Mouse (Mus musculus): ENCODE data around the gene Dmc1. TPM values are rescaled to one million over a fixed set of nuclear protein-coding genes. Genes with fewer than 3 reads are reported as not detected.

Gene Dmc1
- total and polyA plus RNA-seq, 3 experiments: not detected

GRCm38 (mm10) chr15:79608214-79608613 lies 3.3 kb upstream of the Dmc1 start:
- Histone ChIP-seq H3K27ac (ENCODE audit: insufficient read depth, low read depth) (no peak overlapping the region), H3K79me2 (replicated peaks; ENCODE audit: control insufficient read depth, extremely low read depth, insufficient read depth, poor library complexity, severe bottlenecking) (no peaks in the 10 kb centered on the region), H3K9ac (ENCODE audit: insufficient read depth, low read depth) (no peak overlapping the region), H3K27me3 (replicated peaks) (no peaks in the 10 kb centered on the region), H3K4me1 (ENCODE audit: control insufficient read depth in 1 of 2, insufficient read depth in 2 of 2) (no peaks in the 10 kb centered on the region), H3K36me3 (replicated peaks in 1 of 2; ENCODE audit: control insufficient read depth in 1 of 2, insufficient read depth in 1 of 2, low read length in 1 of 2) (no peaks in the 10 kb centered on the region), H3K9me3 (replicated peaks; ENCODE audit: low read length) (peaks cover 9% of the 10 kb centered on the region), H3K4me2 (ENCODE audit: insufficient read depth, low read depth, poor library complexity, severe bottlenecking) (no peak overlapping the region), H3K4me3 (replicated peaks in 1 of 3; ENCODE audit: low read depth in 2 of 3, low read length in 2 of 3, poor library complexity in 1 of 3) (no peak overlapping the region)
- TF ChIP-seq ZMIZ1 (IDR thresholded peaks at IDR 0.05; ENCODE audit: low read depth, low read length) (no peak), CTCF (conservative IDR thresholded peaks at IDR 0.05 in 1 of 2, IDR thresholded peaks at IDR 0.05 in 1 of 2; ENCODE audit: low read depth in 2 of 2, low read length in 2 of 2) (no peak), RAD21 (IDR thresholded peaks at IDR 0.05; ENCODE audit: low read depth, low read length) (no peak), MYC (IDR thresholded peaks at IDR 0.05; ENCODE audit: low read depth, low read length) (no peak), UBTF (IDR thresholded peaks at IDR 0.05; ENCODE audit: low read depth, low read length) (no peak), MXI1 (IDR thresholded peaks at IDR 0.05; ENCODE audit: low read depth, low read length) (no peak), ELF1 (IDR thresholded peaks at IDR 0.05; ENCODE audit: low read depth, low read length) (no peak), CHD1 (IDR thresholded peaks at IDR 0.05; ENCODE audit: low read depth, low read length) (no peak), MAFK (IDR thresholded peaks at IDR 0.05; ENCODE audit: insufficient replicate concordance, low read length) (no peak), JUND (conservative IDR thresholded peaks at IDR 0.05; ENCODE audit: low read depth, low read length) (no peak), E2F4 (IDR thresholded peaks at IDR 0.05; ENCODE audit: insufficient replicate concordance, low read depth, low read length) (no peak), SMC3 (IDR thresholded peaks at IDR 0.05; ENCODE audit: low read depth, low read length) (no peak), USF2 (conservative IDR thresholded peaks at IDR 0.05; ENCODE audit: low read depth, low read length) (no peak), EP300 (IDR thresholded peaks at IDR 0.05; ENCODE audit: low read length) (no peak), TBP (conservative IDR thresholded peaks at IDR 0.05; ENCODE audit: low read depth, low read length) (no peak), PAX5 (IDR thresholded peaks at IDR 0.05; ENCODE audit: low read length) (no peak), MEF2A (IDR thresholded peaks at IDR 0.05; ENCODE audit: borderline replicate concordance, low read depth, low read length) (no peak), ETS1 (conservative IDR thresholded peaks at IDR 0.05; ENCODE audit: low read depth, low read length) (no peak), JUN (IDR thresholded peaks at IDR 0.05; ENCODE audit: insufficient read depth, low read depth, low read length) (no peak)
- dilution Hi-C loops (cut with MboI; ENCODE audit: extremely low pct_ligation_motif_present, extremely low pct_unique_long_range_greater_than_20kb, low sequenced_read_pairs) (no loop called here), in situ Hi-C loops (cut with MboI; ENCODE audit: low pct_ligation_motif_present, low pct_unique_long_range_greater_than_20kb, low sequenced_read_pairs) (no loop called here)
- DNase-seq (ENCODE audit: extremely low read depth): no peak

- Histone ChIP-seq H3K27ac (ENCODE audit: insufficient read depth, low read depth) (no peak overlapping the region), H3K4me2 (ENCODE audit: insufficient read depth, low read depth, poor library complexity, severe bottlenecking) (no peak overlapping the region), H3K4me1 (ENCODE audit: control insufficient read depth in 1 of 2, insufficient read depth in 2 of 2) (no peaks in the 10 kb centered on the region), H3K9ac (ENCODE audit: insufficient read depth, low read depth) (no peak overlapping the region), H3K4me3 (replicated peaks in 1 of 3; ENCODE audit: low read depth in 2 of 3, low read length in 2 of 3, poor library complexity in 1 of 3) (no peak overlapping the region), H3K27me3 (replicated peaks) (no peaks in the 10 kb centered on the region), H3K79me2 (replicated peaks; ENCODE audit: control insufficient read depth, extremely low read depth, insufficient read depth, poor library complexity, severe bottlenecking) (no peaks in the 10 kb centered on the region), H3K9me3 (replicated peaks; ENCODE audit: low read length) (peaks cover 9% of the 10 kb centered on the region), H3K36me3 (replicated peaks in 1 of 2; ENCODE audit: control insufficient read depth in 1 of 2, insufficient read depth in 1 of 2, low read length in 1 of 2) (no peaks in the 10 kb centered on the region)
- dilution Hi-C loops (cut with MboI; ENCODE audit: extremely low pct_ligation_motif_present, extremely low pct_unique_long_range_greater_than_20kb, low sequenced_read_pairs) (no loop called here), in situ Hi-C loops (cut with MboI; ENCODE audit: low pct_ligation_motif_present, low pct_unique_long_range_greater_than_20kb, low sequenced_read_pairs) (no loop called here)
- TF ChIP-seq EP300 (IDR thresholded peaks at IDR 0.05; ENCODE audit: low read length) (no peak), KAT2A (IDR thresholded peaks at IDR 0.05; ENCODE audit: insufficient replicate concordance, low read length) (no peak), RCOR1 (conservative IDR thresholded peaks at IDR 0.05; ENCODE audit: low read depth, low read length) (no peak), CTCF (conservative IDR thresholded peaks at IDR 0.05 in 1 of 2, IDR thresholded peaks at IDR 0.05 in 1 of 2; ENCODE audit: low read depth in 2 of 2, low read length in 2 of 2) (peak; percentile 16 to 51; a peak in 2 of 4 replicates), RAD21 (IDR thresholded peaks at IDR 0.05; ENCODE audit: low read depth, low read length) (peak; percentile 58), GABPA (IDR thresholded peaks at IDR 0.05; ENCODE audit: insufficient replicate concordance, low read depth, low read length) (no peak), ZNF384 (IDR thresholded peaks at IDR 0.05; ENCODE audit: low read depth, low read length) (no peak), SMC3 (IDR thresholded peaks at IDR 0.05; ENCODE audit: low read depth, low read length) (peak; percentile 31; the same call in 1 of the 2 replicates)
- DNase-seq (ENCODE audit: extremely low read depth): no peak
Measured at GRCm38 (mm10) chr15:79607757-79608156, 2.8 kb upstream of the Dmc1 start.
